Mouse (Mus musculus) olfactory bulb, adult 2 months (tissue): ENCODE measurements around the gene Hmg20b. TPM values are rescaled to one million over a fixed set of nuclear protein-coding genes. Genes with fewer than 3 reads are reported as not detected.

Experiments
- H3K27ac ChIP-seq: fragments of 200-500 bp; 2 replicates; pipeline ENCODE4 v1.5.1; 2012; ENCODE audit warnings: low read depth, low read length; ENCODE audit not compliant: insufficient read depth
- H3K4me1 ChIP-seq: fragments of 200-500 bp; 2 replicates; pipeline ENCODE4 v1.6.1; 2012; ENCODE audit warnings: low read length; ENCODE audit not compliant: control insufficient read depth, insufficient read depth
- H3K4me3 ChIP-seq: fragments of 200-500 bp; 2 replicates; pipeline ENCODE4 v1.5.1; 2012; ENCODE audit warnings: mild to moderate bottlenecking, low read depth, low read length, moderate library complexity; ENCODE audit not compliant: insufficient read depth
- CTCF ChIP-seq: fragments of 200-500 bp; IDR thresholded peaks from 2 replicates; pipeline ENCODE4 v1.5.1; 2012; ENCODE audit warnings: low read depth, mild to moderate bottlenecking, low read length, moderate library complexity; ENCODE audit not compliant: insufficient read depth
- POLR2A ChIP-seq: fragments of 200-500 bp; IDR thresholded peaks from 2 replicates; pipeline ENCODE4 v1.6.1; 2012; ENCODE audit warnings: mild to moderate bottlenecking, low read depth, low read length, moderate library complexity; ENCODE audit not compliant: insufficient read depth
- WGBS: fragments of 180-500 bp; shearing (Covaris S2); methylation state at CpG from one replicate; pipeline ENCODE4 v1.1.7; 2018; 5-methylcytosine and 5-hydroxymethylcytosine counted together
- polyA plus RNA-seq: library from polyadenylated mRNA; stranded (reverse); fragments of >200 nt; gene quantifications from 2 replicates; pipeline ENCODE4 v1.2.4, GENCODE M21; 2012; ENCODE audit warnings: low replicate concordance; ENCODE audit not compliant: missing spikeins, insufficient read depth, insufficient read length

Hmg20b gene
- polyA plus RNA-seq, 1 experiment, result not detected

- H3K4me1 ChIP-seq, result peaks cover 59% of the 10 kb centered on the region
- TF ChIP-seq POLR2A, result no peak
- no peak for TF ChIP-seq CTCF
- WGBS, result 29% methylated on average over 4 of the region's 4 CpGs
- H3K27ac ChIP-seq, result no peak overlapping the region
- peak overlapping the region; percentile 67 for H3K4me3 ChIP-seq
Measured at GRCm38 (mm10) chr10:81358209-81358608, 7.9 kb upstream of the Hmg20b start.

- H3K27ac ChIP-seq, result peak within 1 kb of the TSS; percentile 33; the same call in 1 of the 2 replicates
- WGBS, result 1% methylated on average over 79 of the region's 79 CpGs
- H3K4me1 ChIP-seq, result peaks cover 59% of the 10 kb centered on the region
- H3K4me3 ChIP-seq, result peak within 1 kb of the TSS; percentile 67
- no peak for TF ChIP-seq CTCF
- peak; percentile 73 for TF ChIP-seq POLR2A
Measured at GRCm38 (mm10) chr10:81356991-81357844, 6.9 kb upstream of the Hmg20b start, which contains the start of gene Mfsd12. TSS of gene Mfsd12 (plus strand) at chr10:81357491.

GRCm38 (mm10) chr10:81356352-81356990, 6.2 kb upstream of the Hmg20b start:
- Histone ChIP-seq H3K4me3 (0 out of 2 replicates have a peak overlapping the region, but pooled peaks have one; percentile 8), H3K27ac (peak overlapping the region; percentile 74), H3K4me1 (peaks cover 59% of the 10 kb centered on the region)
- TF ChIP-seq CTCF (no peak), POLR2A (no peak)
- WGBS, result 34% methylated on average over 12 of the region's 12 CpGs

- no peak overlapping the region for H3K4me3 ChIP-seq
- TF ChIP-seq POLR2A (no peak), CTCF (no peak)
- WGBS, result 83% methylated on average over 4 of the region's 4 CpGs
- no peak overlapping the region for H3K27ac ChIP-seq
- H3K4me1 ChIP-seq, result peaks cover 51% of the 10 kb centered on the region
Measured at GRCm38 (mm10) chr10:81355533-81355932, 5.3 kb upstream of the Hmg20b start.

GRCm38 (mm10) chr10:81354738-81355477, 4.6 kb upstream of the Hmg20b start:
- no peak for TF ChIP-seq POLR2A
- TF ChIP-seq CTCF, result no peak
- no peak overlapping the region for H3K27ac ChIP-seq
- no peak overlapping the region for H3K4me3 ChIP-seq
- H3K4me1 ChIP-seq, result peaks cover 48% of the 10 kb centered on the region
- WGBS, result 72% methylated on average over 9 of the region's 9 CpGs

- TF ChIP-seq POLR2A, result no peak
- no peak for TF ChIP-seq CTCF
- WGBS, result 33% methylated on average over 9 of the region's 9 CpGs
- peaks cover 35% of the 10 kb centered on the region for H3K4me1 ChIP-seq
Measured at GRCm38 (mm10) chr10:81351678-81352291, 1.5 kb upstream of the Hmg20b start.

GRCm38 (mm10) chr10:81349961-81350350, 324 bp downstream of the Hmg20b start:
- Histone ChIP-seq H3K27ac (no peak overlapping the region), H3K4me1 (peaks cover 24% of the 10 kb centered on the region), H3K4me3 (peak overlapping the region; percentile 50)
- TF ChIP-seq CTCF, result no peak
- TF ChIP-seq POLR2A, result no peak
- 1% methylated on average over 29 of the region's 29 CpGs for whole genome bisulfite sequencing

More at GRCm38 (mm10) chr10:81351678-81352291, 1.5 kb upstream of the Hmg20b start:
- no peak overlapping the region for H3K27ac ChIP-seq
- H3K4me3 ChIP-seq, result no peak overlapping the region

- 22% methylated on average over 12 of the region's 12 CpGs for WGBS
- TF ChIP-seq CTCF, result no peak
- TF ChIP-seq POLR2A, result no peak
- no peak overlapping the region for H3K4me3 ChIP-seq
Measured at GRCm38 (mm10) chr10:81349146-81349545, 1.1 kb downstream of the Hmg20b start.

More at GRCm38 (mm10) chr10:81349146-81349545, 1.1 kb downstream of the Hmg20b start:
- Histone ChIP-seq H3K4me1 (peaks cover 17% of the 10 kb centered on the region), H3K27ac (no peak overlapping the region)
